Mouse (Mus musculus) cerebellum, adult 9-10 months (tissue): ENCODE measurements around the gene Arntl.
"Not testable (repeated sequence)": the region's sequence is repeated elsewhere in the genome, so short reads cannot be mapped to it uniquely, and the experiment has no call there.

Experiments
- DNase-seq: peaks from one replicate; pipeline ENCODE4 v3.0.0; 2022

Gene Arntl

DNA sequence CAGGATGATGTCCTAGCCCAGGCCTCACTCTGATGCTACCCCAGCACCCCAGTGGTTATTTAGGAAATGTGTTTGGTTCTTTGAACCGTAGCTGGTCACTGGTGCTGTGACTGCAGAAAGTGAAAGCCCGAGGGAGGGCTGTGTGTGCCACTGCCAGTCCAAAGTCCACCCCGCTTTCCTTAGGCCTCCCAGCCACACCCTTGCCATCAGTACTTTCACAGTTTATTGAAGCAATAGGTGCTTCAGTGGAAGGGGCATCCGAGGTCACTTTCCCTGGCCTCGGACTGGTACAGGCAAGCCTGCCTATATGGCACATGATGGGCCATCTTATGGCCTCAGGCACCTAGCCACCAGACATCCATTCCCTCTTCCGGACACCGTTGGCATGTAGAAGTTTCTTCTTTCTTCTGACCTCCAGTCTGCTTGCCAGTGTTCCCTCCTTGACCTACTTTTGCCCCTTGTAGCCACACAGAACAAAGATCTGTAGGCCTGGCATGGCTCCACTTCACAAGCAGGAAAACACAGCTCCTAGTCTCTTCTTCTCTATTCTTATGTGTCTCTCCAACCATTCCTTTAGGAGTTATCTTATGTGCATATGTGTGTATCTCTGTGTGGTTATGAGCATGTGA, 46.6 kb downstream of the Arntl start:
- no peak for DNase-seq

DNA sequence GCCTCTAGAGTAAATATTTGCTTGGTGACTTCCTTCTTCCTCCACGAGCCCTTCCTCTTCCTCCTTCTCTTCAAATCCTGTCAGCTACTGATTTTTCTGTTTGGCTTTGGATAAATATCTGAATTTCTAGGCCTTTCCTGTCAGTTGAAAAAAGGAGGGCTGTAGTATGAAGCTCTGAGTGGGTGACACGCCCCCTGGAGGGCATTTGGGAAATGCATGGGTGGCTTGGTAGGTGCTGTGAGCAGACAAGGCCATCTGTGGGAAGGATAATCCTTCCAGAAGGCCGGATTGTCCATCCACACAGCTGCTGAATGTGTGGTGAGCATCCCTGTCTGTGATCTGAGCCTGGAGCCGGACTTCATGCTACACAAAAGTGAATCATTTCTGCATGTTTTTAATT, 48.8 kb downstream of the Arntl start:
- DNase-seq: peak; percentile 41

DNA sequence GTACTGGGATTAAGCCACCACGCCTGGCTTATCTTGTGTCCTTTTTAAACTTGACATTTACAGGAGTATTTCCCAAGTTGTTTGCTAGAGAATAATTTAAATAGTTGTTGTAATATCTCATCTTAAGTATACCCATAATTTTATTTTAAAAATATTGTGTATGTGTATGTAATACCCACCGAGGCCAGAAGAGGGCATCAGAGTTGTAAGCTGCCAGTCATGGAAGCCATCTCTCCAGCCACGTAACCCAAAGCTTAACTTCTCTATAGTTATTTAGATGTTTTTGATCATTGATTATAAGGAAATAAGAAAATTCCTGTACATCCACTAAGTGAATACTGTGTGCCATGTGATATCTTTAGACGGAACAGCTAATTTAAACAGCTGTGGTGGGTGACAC, 51.2 kb downstream of the Arntl start:
- no peak for DNase-seq

DNA sequence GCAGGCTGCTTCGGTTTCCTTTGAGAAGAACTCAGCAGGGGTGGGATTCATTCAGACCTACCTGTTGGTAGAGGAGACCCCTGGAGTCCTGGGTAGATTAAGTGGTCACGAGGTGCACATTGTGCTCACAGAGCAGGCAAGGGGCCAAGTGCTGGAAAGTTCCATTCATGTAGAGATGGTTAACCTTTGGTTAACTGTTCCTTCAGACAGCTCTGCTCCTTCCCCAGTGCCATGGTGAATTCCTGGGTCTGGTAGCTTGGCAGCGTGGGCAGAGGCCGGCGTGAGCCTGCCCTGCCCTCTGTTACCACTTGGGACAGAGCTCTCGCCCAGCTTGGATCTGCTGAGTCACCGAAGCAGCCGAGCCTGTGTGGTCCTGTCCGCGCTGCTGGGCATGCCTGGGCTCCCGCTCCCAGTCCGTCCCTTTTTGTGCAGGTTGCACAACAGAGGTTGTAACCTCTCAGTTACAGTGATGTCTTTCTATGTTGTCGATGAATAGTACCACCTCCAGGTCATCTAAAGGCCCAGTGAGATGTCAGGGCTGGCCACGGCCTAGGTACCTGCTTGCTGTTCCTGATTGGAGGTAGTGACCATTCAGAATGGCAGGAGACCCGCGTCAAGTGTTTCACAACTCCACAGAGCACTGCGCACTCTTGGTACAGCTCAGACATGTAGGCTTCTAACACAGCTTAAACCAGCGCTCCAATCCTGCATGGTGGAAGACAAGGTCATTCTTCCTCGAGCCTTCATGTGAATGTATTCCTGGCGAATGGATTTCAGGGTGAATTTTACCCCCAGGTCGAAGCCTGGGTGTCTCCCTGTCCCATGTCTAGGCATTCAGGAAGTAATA, 53.3 kb downstream of the Arntl start:
- DNase-seq: no peak

DNA sequence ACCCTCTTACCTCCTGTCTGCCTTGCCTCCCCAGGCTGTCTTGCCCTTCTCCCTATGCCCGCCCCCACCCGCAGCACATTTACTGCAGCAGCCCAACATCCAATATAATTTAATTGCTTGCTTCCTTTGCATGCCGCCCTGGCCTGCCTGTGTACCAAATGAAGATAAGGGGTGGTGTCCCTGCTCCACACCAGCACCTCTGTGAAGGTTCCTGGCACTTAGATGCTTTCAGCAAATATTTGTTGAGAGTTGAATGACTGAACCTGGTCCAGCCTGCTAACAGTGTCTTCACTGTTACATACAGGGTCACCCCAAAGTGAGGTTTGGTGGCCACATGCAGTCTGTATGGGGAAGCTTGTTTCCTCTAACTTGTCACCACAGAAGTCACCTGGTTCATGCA, 54.4 kb downstream of the Arntl start:
- DNase-seq: no peak

DNA sequence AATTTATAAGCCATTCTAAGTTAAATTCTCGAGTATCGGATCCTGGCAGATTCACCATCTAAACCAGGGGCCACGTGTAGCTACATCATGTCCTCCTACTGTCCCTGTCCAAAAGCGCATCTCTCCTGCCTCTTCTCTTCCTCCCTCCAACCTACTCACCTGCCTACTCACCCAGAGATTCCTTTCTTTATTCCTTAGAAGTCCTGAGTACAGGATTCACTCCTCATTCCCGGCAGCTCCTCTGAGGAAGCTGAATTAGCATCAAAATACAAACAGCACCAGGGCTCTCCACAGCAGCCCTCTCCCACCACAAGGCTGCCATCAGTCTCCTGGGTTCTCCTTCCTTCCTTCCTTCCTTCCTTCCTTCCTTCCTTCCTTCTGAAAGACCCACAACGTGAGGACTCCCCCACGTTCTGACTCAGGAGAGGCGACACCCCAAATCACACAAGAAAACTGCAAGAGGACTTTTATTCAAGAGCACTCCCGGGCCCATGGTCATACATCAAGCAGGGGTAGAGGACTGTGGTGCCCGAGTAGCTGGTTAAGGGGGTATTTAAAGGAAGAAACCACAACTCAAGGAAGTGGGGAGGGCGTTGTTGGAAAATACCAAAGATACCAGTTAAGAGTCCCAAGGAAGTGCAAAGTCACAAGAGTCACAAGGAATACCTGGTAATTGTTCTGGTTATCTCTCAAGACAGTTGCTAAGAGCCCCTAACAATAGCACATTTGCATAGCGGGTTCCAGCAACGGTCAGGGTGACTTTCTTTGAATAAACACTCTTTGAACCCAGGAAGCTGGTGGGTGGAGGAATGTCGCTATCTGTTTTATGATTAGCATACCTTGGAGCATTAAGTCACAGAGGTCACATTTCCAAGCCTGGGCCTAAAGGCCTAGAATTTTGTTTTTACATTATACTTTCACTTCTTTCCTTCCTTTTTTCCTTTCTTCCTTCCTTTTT, 55.5 kb downstream of the Arntl start:
- not testable (repeated sequence) for DNase-seq

DNA sequence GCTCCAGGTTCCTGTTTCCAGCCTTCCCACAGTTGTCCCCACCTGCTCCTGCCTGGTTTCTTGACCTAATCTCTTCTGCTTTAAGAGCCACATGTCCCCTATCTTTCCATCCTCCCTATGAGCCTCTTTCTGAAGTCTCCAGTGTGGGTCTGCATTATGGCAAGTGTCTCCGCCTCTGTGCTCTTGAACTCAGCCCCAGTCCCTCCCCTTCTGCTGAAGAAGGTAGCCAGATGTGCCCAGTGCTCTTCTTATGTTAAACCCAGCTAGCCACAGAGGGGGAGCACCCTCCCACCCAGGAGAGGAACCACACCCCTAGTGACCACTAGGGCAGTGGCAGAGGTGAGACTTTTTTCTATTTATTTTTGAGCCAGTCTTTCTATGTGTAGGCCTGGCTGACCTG, 56.7 kb downstream of the Arntl start:
- no peak for DNase-seq

DNA sequence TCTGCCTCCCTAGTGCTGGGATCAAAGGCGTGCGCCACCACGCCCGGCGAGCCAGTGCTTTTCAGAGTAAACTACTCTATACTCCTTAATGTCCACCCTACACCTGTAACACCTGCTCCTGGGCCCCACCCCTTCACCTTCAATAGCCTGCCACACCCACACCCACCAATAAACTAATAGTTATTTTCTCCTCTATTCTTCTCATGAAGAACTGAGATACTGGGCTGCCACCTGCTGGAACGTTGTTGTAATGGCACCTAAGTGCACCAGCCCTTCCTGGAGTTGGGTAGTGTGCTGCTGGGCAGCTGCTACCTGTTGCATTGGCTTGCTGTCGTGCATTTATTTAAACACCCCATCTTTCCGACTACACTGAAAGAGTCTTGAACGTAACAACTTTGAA, 61.0 kb downstream of the Arntl start:
- peak; percentile 83 for DNase-seq

DNA sequence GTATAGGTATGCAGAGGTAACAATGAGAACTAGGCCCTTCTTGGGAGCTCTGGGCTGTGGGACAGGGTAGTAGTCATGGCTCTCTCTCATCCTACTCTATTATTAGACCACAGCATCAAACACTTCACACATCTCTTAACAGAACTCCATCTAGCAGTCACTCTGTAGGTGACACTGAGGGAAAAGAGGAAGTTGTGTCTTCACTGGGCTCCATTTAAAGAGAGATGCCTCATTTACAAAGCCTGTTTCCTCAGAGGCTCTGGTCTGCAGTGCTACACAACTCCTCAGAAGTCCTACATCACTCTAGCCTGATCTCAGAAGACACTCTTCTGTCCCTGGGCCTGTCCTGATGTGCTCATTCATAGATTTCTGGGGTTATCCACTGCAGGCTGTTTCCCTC, 61.8 kb downstream of the Arntl start:
- DNase-seq: no peak

DNA sequence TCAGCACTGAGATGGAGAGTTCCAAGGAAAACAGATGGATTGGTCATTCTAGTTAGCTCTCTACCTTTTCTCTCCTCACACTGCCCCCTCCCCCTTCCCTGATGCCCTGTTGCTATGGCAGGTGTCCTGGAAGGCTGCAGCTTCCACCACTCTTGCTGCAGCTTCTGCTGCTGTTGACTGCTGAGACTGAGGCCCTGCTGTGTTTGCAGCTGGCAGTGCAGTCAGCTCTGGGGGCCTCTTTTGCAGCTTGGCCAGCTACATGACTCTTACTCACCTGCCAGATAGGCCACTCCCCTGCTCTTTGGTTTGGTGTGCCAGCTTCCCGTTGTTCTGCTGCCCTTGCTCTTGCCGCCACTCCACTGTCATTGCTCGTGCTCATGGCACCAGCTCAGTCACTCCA, 62.7 kb downstream of the Arntl start:
- peak; percentile 77 for DNase-seq

DNA sequence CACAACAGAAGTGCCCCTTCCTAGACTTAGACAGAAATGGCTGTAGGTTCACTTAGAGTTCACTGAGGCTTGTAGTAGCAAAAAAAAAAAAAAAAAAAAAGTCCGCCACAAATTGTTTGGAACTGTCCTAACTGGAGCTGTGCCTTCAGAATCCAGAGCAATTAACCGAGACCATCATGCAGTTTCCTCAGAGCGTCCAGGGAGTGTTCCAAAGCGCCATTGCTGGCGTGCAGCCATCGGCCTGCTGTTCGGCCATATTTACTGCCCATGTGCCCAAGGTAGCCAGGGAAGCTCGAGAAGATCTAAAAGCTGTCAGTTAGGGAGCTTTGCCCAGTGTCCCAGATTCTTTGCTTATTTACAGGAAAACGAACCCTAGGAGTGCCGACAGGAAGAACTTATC, 63.3 kb downstream of the Arntl start:
- DNase-seq: peak; percentile 98

DNA sequence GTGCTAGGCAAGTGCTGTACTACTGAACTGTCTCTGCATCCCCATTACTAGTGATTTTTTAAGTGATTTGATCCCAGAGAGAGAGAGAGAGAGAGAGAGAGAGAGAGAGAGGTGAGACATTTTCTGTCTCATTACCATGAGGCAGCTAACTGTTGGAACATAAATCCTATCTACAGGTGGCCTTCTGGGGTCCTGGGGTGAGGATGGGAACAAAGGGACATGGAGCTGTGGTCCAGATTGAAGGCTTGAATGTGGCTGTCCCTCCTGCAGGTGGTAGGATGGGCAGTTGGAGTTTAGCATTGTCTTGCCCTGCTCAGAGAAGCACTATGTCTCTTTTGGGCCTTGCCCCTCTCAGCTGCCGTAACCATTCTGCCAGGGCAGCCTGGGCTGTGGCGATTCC, 63.7 kb downstream of the Arntl start:
- DNase-seq: peak; percentile 67

DNA sequence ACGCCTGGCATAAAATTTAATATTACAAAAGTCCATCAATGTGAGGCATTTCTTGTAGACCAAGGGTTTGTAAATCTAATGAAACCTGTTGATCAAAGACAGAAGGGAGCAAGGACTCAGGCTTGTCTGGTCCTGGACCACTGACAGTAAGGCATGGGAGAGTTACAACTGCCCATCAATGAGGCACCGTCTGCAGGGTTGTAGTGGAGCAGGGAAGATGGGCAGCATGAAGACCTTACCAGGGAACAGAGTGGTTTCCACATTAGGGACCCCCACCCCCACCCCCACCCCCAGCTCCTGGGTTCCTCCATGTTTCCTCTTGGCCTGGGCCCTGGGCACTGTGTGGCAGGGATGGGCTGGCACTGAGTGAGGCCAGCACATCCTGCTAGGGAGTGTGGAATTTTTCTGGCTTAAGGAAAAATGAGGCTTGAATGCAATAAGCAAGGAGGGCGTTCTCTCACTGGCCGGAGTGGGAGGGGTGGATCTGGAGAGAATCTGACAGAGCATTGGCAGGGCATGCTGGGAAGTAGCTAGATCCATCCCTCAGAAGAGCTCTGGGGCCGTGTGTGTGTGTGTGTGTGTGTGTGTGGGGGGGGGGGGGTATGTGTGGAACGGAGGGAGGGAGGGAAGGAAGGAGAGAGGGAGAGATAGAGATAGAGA, 65.2 kb downstream of the Arntl start:
- no peak for DNase-seq

DNA sequence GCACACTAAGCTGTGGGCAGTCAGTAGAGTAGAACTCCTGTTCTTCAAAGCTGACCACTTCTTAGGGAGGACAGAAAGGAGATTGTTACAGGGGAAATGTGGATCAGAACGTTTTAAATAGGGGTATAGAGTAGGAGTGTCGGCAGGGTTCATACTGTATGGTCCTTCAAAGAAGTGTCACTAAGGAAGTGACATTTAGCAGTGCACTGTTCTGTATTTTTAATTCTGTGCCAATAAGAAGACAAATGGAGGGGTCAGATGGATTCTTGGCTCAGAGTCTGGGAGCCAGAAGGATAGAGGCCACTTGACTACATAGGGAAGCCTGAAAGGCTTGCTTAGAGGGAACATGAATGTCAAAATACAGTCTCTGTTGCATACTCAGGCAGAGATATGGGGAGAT, 70.0 kb downstream of the Arntl start:
- no peak for DNase-seq

DNA sequence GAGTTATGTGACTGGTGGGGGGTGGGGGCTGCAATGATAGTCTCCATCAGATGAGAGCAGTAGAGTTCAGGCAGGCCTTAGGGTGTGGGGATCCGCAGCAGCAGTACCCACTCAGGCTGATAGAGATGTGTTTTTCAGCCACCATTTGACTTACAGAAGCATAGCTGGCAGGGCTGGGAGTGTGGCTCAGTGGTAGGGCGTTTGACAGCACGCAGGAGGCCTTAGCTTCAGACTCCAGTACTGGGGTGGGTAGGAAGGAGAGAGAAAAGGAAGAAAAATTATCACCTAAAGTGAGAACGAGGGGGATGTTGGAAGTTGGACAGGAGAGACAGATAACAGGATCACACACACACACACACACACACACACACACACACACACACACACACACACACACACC, 71.2 kb downstream of the Arntl start:
- DNase-seq: no peak

DNA sequence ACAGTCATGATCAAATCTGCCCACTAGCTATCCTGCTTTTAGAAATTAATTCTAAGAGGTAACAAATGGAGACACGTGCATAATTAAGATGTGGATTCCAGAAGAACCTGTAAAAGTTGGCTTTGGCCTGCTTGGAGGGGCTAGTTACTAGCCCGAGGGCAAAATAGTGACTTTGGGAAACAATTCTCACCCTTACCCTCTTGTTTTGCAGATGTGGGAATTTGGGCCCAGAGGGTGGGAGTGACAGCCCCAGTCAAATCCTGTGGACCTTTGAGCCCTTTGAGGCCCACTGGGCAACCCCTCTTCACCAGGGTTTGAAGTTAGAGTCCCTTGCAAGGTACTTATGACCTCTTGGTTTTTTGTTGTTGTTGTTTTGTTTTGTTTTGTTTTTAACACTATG, 72.0 kb downstream of the Arntl start:
- no peak for DNase-seq

DNA sequence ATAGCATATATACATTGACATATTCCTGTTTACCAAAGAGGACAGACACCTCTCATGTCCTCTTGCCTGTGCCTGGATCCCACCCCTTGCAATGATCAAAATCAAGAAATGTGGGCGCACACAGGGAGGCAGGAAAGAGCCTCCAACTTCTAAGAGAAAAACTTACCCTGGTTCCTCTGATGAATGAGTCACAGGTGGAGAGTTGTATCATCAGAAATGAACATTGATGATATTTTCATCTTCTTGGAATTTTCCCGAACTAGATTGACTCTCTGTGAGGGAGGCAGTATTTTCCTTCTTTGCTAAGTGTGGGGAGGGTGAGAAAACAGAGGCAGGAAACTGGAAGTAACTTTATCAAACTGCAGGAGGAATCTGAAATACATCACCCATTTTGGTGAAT, 78.1 kb downstream of the Arntl start:
- DNase-seq: no peak

DNA sequence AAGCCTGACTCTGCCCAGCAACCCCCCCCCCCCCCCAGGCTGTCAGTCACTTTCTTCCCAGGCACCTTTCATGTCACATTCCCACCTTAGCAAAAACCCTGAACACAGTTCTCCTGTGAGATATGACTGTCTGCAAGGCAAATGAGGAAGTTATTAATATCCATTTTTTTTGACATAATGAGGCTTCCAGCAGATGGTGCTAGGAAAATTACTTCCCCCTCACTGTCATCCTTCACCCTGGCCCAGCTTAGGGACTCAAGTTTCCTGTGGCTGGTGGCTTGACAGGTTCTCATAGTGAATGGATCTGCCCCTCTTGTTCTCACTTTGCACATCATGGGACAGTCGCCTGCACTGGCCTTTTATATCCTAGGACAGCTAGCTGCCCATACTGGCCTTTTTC, 81.9 kb downstream of the Arntl start:
- DNase-seq: no peak

DNA sequence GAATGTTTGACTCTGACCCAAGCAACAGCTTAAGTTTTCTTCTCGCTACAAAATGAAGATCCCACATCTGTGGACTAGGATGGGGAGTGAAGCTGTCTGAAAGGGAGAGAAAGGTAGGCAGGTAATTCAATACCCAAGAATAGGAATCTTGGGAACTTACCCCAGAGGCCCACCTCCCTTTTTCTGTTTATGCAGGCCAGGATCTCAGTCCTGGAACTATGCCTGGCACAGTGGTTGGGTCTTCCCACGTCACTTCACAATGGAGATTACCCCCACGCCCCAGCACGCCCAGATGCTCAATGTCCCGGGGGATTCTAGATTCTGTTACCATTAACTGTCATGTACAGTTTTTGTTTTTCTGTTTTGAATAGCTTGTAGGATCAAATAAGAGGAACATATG, 84.5 kb downstream of the Arntl start:
- no peak for DNase-seq

DNA sequence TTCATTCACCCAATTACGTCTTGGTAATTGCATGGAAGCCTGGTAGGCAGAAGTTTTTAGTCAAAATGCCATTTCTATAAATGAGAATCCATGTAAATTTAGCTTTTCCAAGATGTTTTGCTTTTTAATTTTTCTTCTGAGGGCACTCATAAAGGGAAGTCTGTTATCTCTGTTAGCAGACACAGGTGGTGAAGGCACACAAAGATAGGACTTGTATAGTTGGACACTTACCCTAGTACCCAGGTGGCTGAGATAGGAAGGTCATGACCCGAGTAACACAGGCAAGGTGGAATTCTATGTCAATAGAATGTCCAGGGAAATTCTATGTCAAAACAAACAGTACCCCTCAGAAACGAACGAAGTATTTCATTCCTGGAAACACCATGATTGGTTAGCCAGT, 84.9 kb downstream of the Arntl start:
- DNase-seq: no peak

DNA sequence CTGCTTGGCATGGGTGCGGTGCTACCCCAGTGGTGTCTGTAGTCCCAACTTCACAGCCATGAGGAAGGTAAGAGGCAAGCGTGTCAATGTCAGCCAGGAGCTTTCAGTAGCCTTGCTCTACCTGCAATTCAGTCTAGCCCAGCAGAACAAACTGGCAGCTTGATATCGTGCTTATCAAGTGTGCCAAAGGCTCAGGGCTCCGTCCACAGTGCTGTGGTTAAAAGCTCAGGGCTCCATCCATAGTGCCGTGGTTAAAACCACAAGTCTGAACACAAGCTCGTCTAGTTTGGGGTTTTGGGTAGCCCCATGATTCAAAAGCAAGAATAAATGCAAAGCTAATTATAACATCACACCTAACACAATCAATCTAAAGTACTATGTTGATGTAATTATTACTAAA, 87.3 kb downstream of the Arntl start:
- no peak for DNase-seq

DNA sequence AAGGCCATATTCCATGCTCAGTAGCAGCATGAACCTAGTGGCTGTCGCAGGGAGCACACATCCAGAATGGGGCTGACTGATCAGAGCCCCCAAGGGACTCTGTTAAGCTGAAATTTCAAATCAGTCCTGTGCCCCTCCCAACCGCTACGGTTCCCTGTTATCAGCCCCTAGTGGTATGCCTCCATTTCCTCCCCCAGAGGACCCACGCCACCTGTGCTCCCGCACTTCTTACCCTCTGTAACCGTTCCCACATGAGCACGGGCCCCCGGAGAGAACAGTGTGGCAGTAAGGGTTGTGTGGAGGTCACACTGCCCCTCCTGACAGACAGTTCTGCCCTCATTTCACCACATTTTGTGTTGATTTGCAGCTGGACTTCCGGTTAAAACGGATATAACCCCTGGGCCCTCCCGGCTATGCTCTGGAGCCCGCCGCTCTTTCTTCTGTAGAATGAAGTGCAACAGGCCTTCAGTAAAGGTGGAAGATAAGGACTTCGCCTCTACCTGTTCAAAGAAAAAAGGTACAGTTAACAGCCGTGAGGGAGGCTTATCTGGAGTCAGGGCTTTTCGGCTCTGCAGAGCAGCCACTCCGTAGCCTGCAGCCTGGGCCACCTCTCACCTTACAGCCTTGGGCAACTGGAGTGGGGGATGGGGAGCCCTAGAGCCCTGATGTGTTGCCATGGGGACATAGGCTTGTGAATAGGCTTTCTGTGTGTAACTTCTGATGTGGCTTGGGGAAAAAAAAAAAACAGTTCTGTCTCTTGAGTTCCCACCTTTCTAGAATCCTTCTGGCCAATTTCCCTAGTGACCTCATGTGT, 88.0 kb downstream of the Arntl start:
- no peak for DNase-seq
